Mouse (Mus musculus) liver, embryonic 13.5 days (tissue): Measurements from ENCODE around the gene Mrpl11. TPM values are rescaled to one million over a fixed set of nuclear protein-coding genes. Genes with fewer than 3 reads are reported as not detected.
A peak's percentile ranks its signal among the peaks of the same experiment; 100 is the strongest.
"Not testable (repeated sequence)": the region's sequence is repeated elsewhere in the genome, so short reads cannot be mapped to it uniquely, and the experiment has no call there.

Experiments
- ATAC-seq: fragments of 200-750 bp; cut with Nextera tagmentation; 2 replicates; pipeline ENCODE4 v1.8.0; 2017; ENCODE audit warnings: low read depth, mild to moderate bottlenecking, moderate number of reproducible peaks, moderate library complexity
- DNase-seq: peaks from one replicate; pipeline ENCODE4 v3.0.0; 2022
- H3K27ac ChIP-seq: fragments of 300-500 bp; sonication (generic); 2 replicates; pipeline ENCODE4 v1.5.1; 2015; ENCODE audit warnings: moderate library complexity, mild to moderate bottlenecking, inconsistent platforms
- H3K27me3 ChIP-seq: fragments of 300-500 bp; sonication (generic); 2 replicates; pipeline ENCODE4 v1.6.1; 2015; ENCODE audit warnings: mild to moderate bottlenecking, inconsistent platforms
- H3K36me3 ChIP-seq: fragments of 300-500 bp; sonication (generic); 2 replicates; pipeline ENCODE4 v1.6.1; 2015; ENCODE audit warnings: mild to moderate bottlenecking, inconsistent platforms
- H3K4me1 ChIP-seq: fragments of 300-500 bp; sonication (generic); replicated peaks from 2 replicates; pipeline ENCODE4 v1.6.1; 2015; ENCODE audit warnings: inconsistent platforms
- H3K4me2 ChIP-seq: fragments of 300-500 bp; sonication (generic); 2 replicates; pipeline ENCODE4 v1.6.1; 2015; ENCODE audit warnings: inconsistent platforms, mild to moderate bottlenecking, moderate library complexity
- H3K4me3 ChIP-seq: fragments of 300-500 bp; sonication (generic); replicated peaks from 2 replicates; pipeline ENCODE4 v1.5.1; 2015; ENCODE audit warnings: mild to moderate bottlenecking, inconsistent platforms
- H3K9ac ChIP-seq: fragments of 300-500 bp; sonication (generic); 2 replicates; pipeline ENCODE4 v1.6.1; 2015; ENCODE audit warnings: mild to moderate bottlenecking, inconsistent platforms
- H3K9me3 ChIP-seq: fragments of 300-500 bp; sonication (generic); replicated peaks from 2 replicates; pipeline ENCODE4 v1.6.1; 2016; ENCODE audit warnings: inconsistent platforms
- WGBS: fragments of 180-500 bp; shearing (Covaris S2); methylation state at CpG from one replicate; pipeline ENCODE4 v1.1.7; 2015; ENCODE audit not compliant: insufficient replicate concordance; 5-methylcytosine and 5-hydroxymethylcytosine counted together
- polyA plus RNA-seq: library from polyadenylated mRNA; unstranded; fragments of >200 nt; fragmentation: Nextera tagmentation; extraction: Ambion mirVana; gene quantifications from 2 replicates; pipeline ENCODE4 v1.2.1, GENCODE M21; 2015

The Mrpl11 gene
- polyA plus RNA-seq, 1 experiment from 2014 or later = 67.6 TPM

DNA sequence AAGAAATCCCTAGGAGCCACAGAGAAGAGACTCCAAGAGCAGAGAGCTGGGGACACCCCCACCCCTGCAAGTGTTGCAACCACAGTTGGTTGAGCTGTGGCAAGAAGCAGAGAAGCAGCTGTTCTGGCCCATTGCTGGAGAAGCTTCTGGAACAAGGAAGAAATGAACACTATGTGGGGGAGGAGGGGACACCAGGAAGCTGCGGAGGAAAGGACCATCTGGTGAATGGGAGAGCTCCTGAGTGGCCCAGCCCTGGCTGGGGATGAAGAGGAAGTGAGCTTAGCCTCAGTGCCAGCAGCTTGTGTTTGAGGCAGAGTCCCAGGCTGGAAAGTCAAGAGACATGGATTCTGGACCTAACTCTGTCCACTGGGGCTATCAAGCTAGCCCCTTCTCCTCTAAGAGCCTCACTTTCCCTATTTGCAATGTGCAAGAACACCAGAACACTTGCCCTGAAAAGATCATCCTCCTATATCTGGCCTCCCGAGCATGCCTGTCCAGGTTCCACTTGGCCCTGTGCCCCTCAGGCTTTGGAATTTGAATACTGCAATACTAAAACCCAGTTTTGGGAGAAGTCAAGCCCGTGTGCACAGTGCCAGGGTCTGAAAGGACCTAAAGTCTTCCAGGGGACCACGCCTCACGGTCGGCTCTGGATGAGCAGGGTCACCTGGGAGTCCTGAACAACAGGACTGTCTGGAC, 37.6 kb downstream of the Mrpl11 start:
- Histone ChIP-seq H3K4me1 (peaks cover 7% of the 10 kb centered on the region; the same call in 1 of the 2 replicates), H3K4me2 (no peak overlapping the region), H3K27me3 (peaks cover 52% of the 10 kb centered on the region), H3K27ac (no peak overlapping the region), H3K36me3 (no peaks in the 10 kb centered on the region), H3K9ac (no peak overlapping the region), H3K9me3 (no peaks in the 10 kb centered on the region), H3K4me3 (no peak overlapping the region)
- ATAC-seq = no peak
- DNase-seq = no peak
- 49% methylated on average over 6 of the region's 6 CpGs for WGBS

DNA sequence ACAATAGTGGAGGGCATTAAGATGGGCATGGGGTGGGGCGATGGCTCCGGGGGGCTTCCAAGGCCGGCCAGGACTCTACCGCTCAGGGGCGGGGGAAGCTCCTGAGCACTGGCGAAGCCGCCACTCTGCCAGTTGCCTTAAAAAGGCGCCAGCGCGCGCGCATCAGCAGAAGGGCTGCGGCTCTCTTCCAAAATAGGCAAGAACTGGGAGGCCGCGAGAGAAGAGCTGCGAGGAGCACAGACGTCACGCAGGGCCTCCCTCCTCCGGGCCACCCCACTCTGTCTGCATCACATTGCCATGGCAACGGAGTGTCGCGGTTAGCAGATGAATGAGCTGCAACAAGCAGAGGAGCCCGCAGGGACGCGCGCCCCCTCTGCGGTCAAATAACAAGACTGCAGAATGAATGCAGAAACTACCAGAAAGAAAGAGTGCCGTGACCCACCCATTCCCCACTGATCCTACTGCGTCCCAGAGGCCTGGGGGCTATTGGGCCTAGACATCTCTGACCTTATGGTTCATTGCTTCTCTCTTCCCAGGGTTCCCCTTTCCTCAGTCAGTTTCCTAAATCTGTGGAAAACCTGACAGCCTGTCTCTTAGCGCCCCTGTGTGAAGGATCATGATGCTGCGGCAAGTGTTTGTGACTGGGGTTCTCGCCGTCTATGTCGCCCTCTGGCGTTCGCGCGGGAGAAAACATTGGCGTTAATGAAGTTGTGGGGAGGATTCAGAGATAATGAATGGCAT, 39.9 kb downstream of the Mrpl11 start:
- peaks cover 7% of the 10 kb centered on the region; the same call in 1 of the 2 replicates for H3K4me1 ChIP-seq
- no peaks in the 10 kb centered on the region for H3K36me3 ChIP-seq
- no peak overlapping the region for H3K4me3 ChIP-seq
- 4% methylated on average over 39 of the region's 39 CpGs for WGBS
- H3K4me2 ChIP-seq = peak overlapping the region; percentile 33
- H3K27me3 ChIP-seq = peaks cover 45% of the 10 kb centered on the region
- H3K9ac ChIP-seq = no peak overlapping the region
- ATAC-seq = no peak; the same call in 1 of the 2 replicates
- peak; percentile 45 for DNase-seq
- H3K27ac ChIP-seq = no peak overlapping the region
- H3K9me3 ChIP-seq = no peaks in the 10 kb centered on the region

DNA sequence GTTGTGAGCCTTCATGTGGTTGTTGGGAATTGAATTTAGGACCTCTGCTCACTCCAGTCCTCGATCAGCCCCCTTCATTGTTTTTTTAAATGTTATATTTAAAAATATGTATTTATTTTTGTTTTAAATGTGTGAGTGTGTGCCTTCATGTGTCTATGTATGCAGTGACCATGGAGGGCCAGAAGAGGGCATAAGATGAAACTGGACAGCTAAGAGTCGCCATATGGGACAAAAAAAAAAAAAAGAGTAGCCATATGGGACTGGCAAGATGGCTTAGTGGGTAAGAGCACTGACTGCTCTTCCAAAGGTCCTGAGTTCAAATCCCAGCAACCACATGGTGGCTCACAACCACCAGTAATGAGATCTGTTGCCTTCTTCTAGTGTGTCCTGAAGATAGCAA, 41.7 kb downstream of the Mrpl11 start:
- ATAC-seq, H3K27ac ChIP-seq: not testable (repeated sequence)
- 20% methylated on average over 2 of the region's 2 CpGs for WGBS

DNA sequence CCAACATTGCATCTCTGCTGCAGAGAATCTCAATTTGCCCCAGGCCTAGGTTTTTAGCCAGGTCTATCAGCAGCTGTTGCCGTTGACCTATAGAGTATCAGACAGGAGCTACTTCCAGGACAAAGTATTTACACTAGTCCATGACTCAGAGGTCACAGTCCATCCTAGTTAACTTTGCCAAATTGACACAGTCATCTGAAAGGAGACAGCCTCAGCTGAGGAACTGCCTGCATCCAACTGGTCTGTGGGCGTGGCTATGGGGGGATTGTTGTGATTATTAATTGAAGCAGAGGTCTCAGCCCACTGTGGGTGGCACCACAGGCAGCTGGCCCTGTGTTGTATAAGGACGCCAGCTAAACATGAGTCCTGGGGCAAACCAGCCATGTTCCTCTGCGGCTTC, 43.0 kb downstream of the Mrpl11 start:
- no peak overlapping the region for H3K4me3 ChIP-seq
- peaks cover 7% of the 10 kb centered on the region; the same call in 1 of the 2 replicates for H3K4me1 ChIP-seq
- ATAC-seq (no peak), DNase-seq (no peak)
- no peak overlapping the region for H3K27ac ChIP-seq
- WGBS = 43% methylated on average over 4 of the region's 4 CpGs
- H3K36me3 ChIP-seq = no peaks in the 10 kb centered on the region
- no peaks in the 10 kb centered on the region for H3K9me3 ChIP-seq
- H3K27me3 ChIP-seq = peaks cover 24% of the 10 kb centered on the region
- no peak overlapping the region for H3K4me2 ChIP-seq
- H3K9ac ChIP-seq = no peak overlapping the region

More for the DNA sequence above, 41.7 kb downstream of the Mrpl11 start:
- peaks cover 32% of the 10 kb centered on the region for H3K27me3 ChIP-seq
- not testable (repeated sequence) for H3K4me2 ChIP-seq, H3K36me3 ChIP-seq, H3K9ac ChIP-seq, H3K4me3 ChIP-seq, DNase-seq, H3K4me1 ChIP-seq, H3K9me3 ChIP-seq

DNA sequence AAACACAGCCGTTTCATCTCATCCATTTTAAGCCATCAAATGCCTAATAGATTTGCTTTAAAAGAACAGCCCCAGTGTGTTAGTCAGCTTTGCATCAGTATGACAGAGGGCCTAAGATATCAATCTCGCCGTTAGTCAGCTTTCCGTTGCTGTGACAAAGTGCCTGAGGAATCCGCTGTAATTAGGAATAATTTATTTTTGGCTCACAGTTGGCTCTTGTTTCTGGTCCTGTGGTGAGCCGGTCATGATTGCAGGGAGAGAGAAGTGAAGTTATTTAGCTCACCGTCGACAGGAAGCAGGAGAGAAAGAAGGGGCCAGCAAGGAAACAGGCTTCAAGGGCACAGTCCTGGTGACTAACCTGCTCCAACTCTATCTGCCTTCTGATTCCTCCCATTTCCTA, 51.2 kb downstream of the Mrpl11 start:
- no peak overlapping the region for H3K9ac ChIP-seq
- peaks cover 7% of the 10 kb centered on the region; the same call in 1 of the 2 replicates for H3K27me3 ChIP-seq
- peaks cover 7% of the 10 kb centered on the region for H3K4me1 ChIP-seq
- 43% methylated on average over 8 of the region's 8 CpGs for WGBS
- no peaks in the 10 kb centered on the region for H3K36me3 ChIP-seq
- DNase-seq (no peak), ATAC-seq (no peak)
- H3K4me3 ChIP-seq = no peak overlapping the region
- no peak overlapping the region for H3K4me2 ChIP-seq
- no peaks in the 10 kb centered on the region for H3K9me3 ChIP-seq
- H3K27ac ChIP-seq = no peak overlapping the region

DNA sequence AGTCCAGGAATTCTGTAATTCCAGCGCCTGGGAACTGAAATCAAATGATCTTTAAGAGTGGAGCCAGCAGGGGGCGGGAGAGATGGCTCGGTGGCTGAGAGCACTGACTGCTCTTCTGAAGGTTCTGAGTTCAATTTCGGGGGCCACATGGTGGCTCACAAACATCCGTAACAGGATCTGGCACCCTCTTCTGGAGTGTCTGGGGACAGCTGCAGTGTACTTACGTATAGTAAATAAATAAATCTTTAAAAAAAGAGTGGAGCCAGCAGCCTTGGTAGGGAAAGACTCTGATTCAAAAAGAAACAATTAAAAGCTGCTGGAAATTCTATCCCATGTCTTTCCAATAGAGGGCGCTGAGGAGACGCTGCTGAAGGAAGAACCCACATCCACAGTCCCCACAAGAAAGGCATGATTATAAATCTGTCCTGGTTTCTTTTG, 53.0 kb downstream of the Mrpl11 start:
- Histone ChIP-seq H3K9ac (no peak overlapping the region), H3K4me3 (no peak overlapping the region), H3K4me1 (peaks cover 7% of the 10 kb centered on the region), H3K27ac (no peak overlapping the region), H3K27me3 (peaks cover 7% of the 10 kb centered on the region; the same call in 1 of the 2 replicates), H3K36me3 (no peaks in the 10 kb centered on the region), H3K4me2 (no peak overlapping the region), H3K9me3 (no peaks in the 10 kb centered on the region)
- ATAC-seq (no peak), DNase-seq (no peak)
- 14% methylated on average over 8 of the region's 8 CpGs for WGBS

DNA sequence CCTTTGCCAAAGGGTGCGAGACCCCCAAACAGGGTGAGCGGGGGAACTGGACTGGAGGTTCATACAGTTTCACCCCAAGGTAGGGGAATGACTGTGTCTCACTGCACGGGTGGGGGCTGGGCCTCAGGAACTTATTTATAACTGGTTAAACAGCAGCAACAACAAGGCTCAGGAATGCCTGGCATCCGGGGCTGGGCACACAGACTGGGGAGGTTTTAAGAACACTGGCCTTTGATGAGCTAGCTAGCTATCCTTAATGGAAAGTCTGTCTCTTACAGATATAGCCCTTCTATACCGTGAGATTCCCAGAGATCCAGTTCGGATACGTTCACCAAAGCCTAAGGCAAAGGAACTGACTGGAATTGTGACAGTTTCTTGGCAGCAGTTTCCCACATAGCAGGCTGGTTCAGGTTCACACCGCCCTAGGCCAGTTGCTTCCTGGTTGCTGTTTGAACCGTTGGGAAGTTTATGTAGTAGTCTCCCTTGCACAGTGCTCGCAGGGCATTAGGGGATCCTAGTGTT, 54.3 kb downstream of the Mrpl11 start:
- Histone ChIP-seq H3K36me3 (no peaks in the 10 kb centered on the region), H3K4me2 (no peak overlapping the region), H3K4me3 (no peak overlapping the region), H3K27me3 (peaks cover 7% of the 10 kb centered on the region; the same call in 1 of the 2 replicates), H3K9me3 (no peaks in the 10 kb centered on the region), H3K4me1 (peaks cover 7% of the 10 kb centered on the region), H3K27ac (no peak overlapping the region), H3K9ac (no peak overlapping the region)
- 36% methylated on average over 10 of the region's 10 CpGs for WGBS
- DNase-seq (no peak), ATAC-seq (no peak)

Other genes with a start within 250 kb of the Mrpl11 start
- 14.6 and 17.5 TPM in 2 replicates for gene Rbm4b, start 205.7 kb upstream of the Mrpl11 start, polyA plus RNA-seq
- 26.0 and 26.5 TPM in 2 replicates for gene Rbm4, start 168.2 kb upstream of the Mrpl11 start, polyA plus RNA-seq
- 18.5 and 20.7 TPM in 2 replicates for gene Gm21992, start 150.5 kb upstream of the Mrpl11 start, polyA plus RNA-seq
- 38.6 and 49.4 TPM in 2 replicates for gene Rbm14, start 150.5 kb upstream of the Mrpl11 start, polyA plus RNA-seq
- gene Ccs, start 122.8 kb upstream of the Mrpl11 start, polyA plus RNA-seq = 40.7 and 41.2 TPM in 2 replicates
- gene Ccdc87, start 122.8 kb upstream of the Mrpl11 start, polyA plus RNA-seq = 0.06 TPM in 1 of 2 replicates, not detected in the other
- gene Ctsf, start 107.0 kb upstream of the Mrpl11 start, polyA plus RNA-seq = 23.6 and 25.3 TPM in 2 replicates
- 0.74 and 0.82 TPM in 2 replicates for gene Actn3, start 84.2 kb upstream of the Mrpl11 start, polyA plus RNA-seq
- gene Zdhhc24, start 83.5 kb upstream of the Mrpl11 start, polyA plus RNA-seq = 11.2 and 11.5 TPM in 2 replicates
- 0.80 and 1.1 TPM in 2 replicates for gene Bbs1, start 55.5 kb upstream of the Mrpl11 start, polyA plus RNA-seq
- gene Dpp3, start 33.9 kb upstream of the Mrpl11 start, polyA plus RNA-seq = 59.5 and 65.1 TPM in 2 replicates
- gene Peli3, start 19.0 kb upstream of the Mrpl11 start, polyA plus RNA-seq = 0.10 and 0.13 TPM in 2 replicates
- not detected in 2 replicates for gene Npas4, start 28.2 kb downstream of the Mrpl11 start, polyA plus RNA-seq
- gene Slc29a2, start 61.7 kb downstream of the Mrpl11 start, polyA plus RNA-seq = 1.7 and 2.3 TPM in 2 replicates
- 9.3 and 10.9 TPM in 2 replicates for gene B4gat1, start 76.7 kb downstream of the Mrpl11 start, polyA plus RNA-seq
- gene AC124502.3, start 76.7 kb downstream of the Mrpl11 start, polyA plus RNA-seq = 0.70 TPM in 1 of 2 replicates, not detected in the other
- gene Brms1, start 79.2 kb downstream of the Mrpl11 start, polyA plus RNA-seq = 34.8 and 35.1 TPM in 2 replicates
- 0.33 and 0.36 TPM in 2 replicates for gene Rin1, start 88.3 kb downstream of the Mrpl11 start, polyA plus RNA-seq
- gene Cd248, start 105.9 kb downstream of the Mrpl11 start, polyA plus RNA-seq = 3.1 and 3.7 TPM in 2 replicates
- gene Tmem151a, start 123.4 kb downstream of the Mrpl11 start, polyA plus RNA-seq = 0.49 and 0.89 TPM in 2 replicates
- 45.5 and 46.6 TPM in 2 replicates for gene Yif1a, start 126.4 kb downstream of the Mrpl11 start, polyA plus RNA-seq
- 1.3 and 1.4 TPM in 2 replicates for gene Cnih2, start 136.4 kb downstream of the Mrpl11 start, polyA plus RNA-seq
- gene Rab1b, start 144.9 kb downstream of the Mrpl11 start, polyA plus RNA-seq = 96.4 and 102 TPM in 2 replicates
- gene Klc2, start 156.4 kb downstream of the Mrpl11 start, polyA plus RNA-seq = 2.3 and 2.9 TPM in 2 replicates